Mouse (Mus musculus) liver, embryonic 15.5 days (tissue): ENCODE data around the gene Lrit3. TPM values are rescaled to one million over a fixed set of nuclear protein-coding genes. Genes with fewer than 3 reads are reported as not detected.
"Not testable (repeated sequence)": the region's sequence is repeated elsewhere in the genome, so short reads cannot be mapped to it uniquely, and the experiment has no call there.

Experiments used
- ATAC-seq: fragments of 200-750 bp; cut with Nextera tagmentation; 2 replicates; pipeline ENCODE4 v1.8.0; 2017; ENCODE audit warnings: moderate number of reproducible peaks, mild to moderate bottlenecking, moderate library complexity; ENCODE audit not compliant: insufficient read depth
- H3K27ac ChIP-seq: fragments of 300-500 bp; sonication (generic); replicated peaks from 2 replicates; pipeline ENCODE4 v1.5.1; 2015; ENCODE audit warnings: mild to moderate bottlenecking, inconsistent platforms
- H3K27me3 ChIP-seq: fragments of 300-500 bp; sonication (generic); 2 replicates; pipeline ENCODE4 v1.6.1; 2015; ENCODE audit warnings: mild to moderate bottlenecking, inconsistent platforms
- H3K36me3 ChIP-seq: fragments of 300-500 bp; sonication (generic); replicated peaks from 2 replicates; pipeline ENCODE4 v1.6.1; 2015; ENCODE audit warnings: moderate library complexity, mild to moderate bottlenecking, inconsistent platforms
- H3K4me1 ChIP-seq: fragments of 300-500 bp; sonication (generic); replicated peaks from 2 replicates; pipeline ENCODE4 v1.6.1; 2015; ENCODE audit warnings: inconsistent platforms
- H3K4me2 ChIP-seq: fragments of 300-500 bp; sonication (generic); 2 replicates; pipeline ENCODE4 v1.6.1; 2015; ENCODE audit warnings: moderate library complexity, mild to moderate bottlenecking, inconsistent platforms
- H3K4me3 ChIP-seq: fragments of 300-500 bp; sonication (generic); replicated peaks from 2 replicates; pipeline ENCODE4 v1.5.1; 2015; ENCODE audit warnings: mild to moderate bottlenecking, inconsistent platforms
- H3K9ac ChIP-seq: fragments of 300-500 bp; sonication (generic); 2 replicates; pipeline ENCODE4 v1.6.1; 2015; ENCODE audit warnings: moderate library complexity, mild to moderate bottlenecking, inconsistent platforms
- H3K9me3 ChIP-seq: fragments of 300-500 bp; sonication (generic); replicated peaks from 2 replicates; pipeline ENCODE4 v1.6.1; 2016; ENCODE audit warnings: inconsistent platforms
- WGBS: fragments of 180-500 bp; shearing (Covaris S2); methylation state at CpG from one replicate; pipeline ENCODE4 v1.1.7; 2015; ENCODE audit warnings: mixed read lengths; ENCODE audit not compliant: insufficient replicate concordance; 5-methylcytosine and 5-hydroxymethylcytosine counted together
- polyA plus RNA-seq: library from polyadenylated mRNA; unstranded; fragments of >200 nt; fragmentation: Nextera tagmentation; extraction: Ambion mirVana; gene quantifications from 2 replicates; pipeline ENCODE4 v1.2.1, GENCODE M21; 2015

The Lrit3 gene
- polyA plus RNA-seq, 1 experiment from 2014 or later, result not detected

- H3K36me3 ChIP-seq, result no peaks in the 10 kb centered on the region
- H3K4me1 ChIP-seq, result no peaks in the 10 kb centered on the region
- no peak overlapping the region for H3K9ac ChIP-seq
- H3K27me3 ChIP-seq, result no peaks in the 10 kb centered on the region
- no peak overlapping the region for H3K4me3 ChIP-seq
- H3K4me2 ChIP-seq, result no peak overlapping the region
- H3K27ac ChIP-seq, result no peak overlapping the region
- no peaks in the 10 kb centered on the region for H3K9me3 ChIP-seq
- ATAC-seq, result no peak
- WGBS, result 51% methylated on average over 6 of the region's 6 CpGs
Measured at GRCm38 (mm10) chr3:129771210-129771609, 32.6 kb downstream of the Lrit3 start.

DNA sequence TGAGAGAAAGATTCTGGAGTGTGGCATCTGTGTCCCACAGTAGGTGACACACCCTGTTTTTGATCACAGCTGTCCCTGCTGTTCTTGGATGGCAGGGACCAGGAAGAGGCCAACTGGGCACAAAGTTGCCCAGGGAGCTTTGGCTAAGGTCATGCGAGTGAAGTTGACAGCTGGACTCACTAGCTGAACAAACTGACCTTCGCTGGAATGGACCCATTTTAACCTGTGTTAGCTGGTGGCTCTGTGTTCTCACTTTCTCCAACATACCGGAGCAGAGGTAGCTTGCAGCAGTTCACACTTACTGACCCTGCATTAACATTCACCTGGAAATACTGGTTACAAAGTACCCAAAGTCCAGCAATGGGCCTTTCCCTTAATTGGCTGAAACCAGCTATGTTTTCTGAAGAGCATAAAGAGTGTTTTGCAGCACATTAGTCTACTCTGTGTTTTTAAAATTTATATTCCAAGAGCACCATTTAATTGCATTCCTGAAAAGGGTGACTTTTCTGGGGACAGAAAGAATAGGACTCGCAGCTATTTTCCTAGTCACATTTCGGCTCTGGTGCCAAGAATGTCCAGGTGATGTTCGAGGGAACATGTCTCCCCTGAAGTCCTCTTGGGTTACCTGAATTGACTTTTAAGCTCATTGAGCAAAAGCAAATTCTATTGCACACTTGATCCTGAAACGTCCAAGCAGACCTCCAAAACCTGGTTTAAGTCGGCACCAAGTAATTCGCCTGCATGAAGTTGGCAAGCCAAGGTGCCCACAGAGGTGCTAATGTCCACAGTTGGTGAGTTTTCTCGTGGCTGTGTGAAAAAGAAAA, 36.6 kb downstream of the Lrit3 start:
- Histone ChIP-seq H3K27ac (no peak overlapping the region), H3K4me2 (no peak overlapping the region)

DNA sequence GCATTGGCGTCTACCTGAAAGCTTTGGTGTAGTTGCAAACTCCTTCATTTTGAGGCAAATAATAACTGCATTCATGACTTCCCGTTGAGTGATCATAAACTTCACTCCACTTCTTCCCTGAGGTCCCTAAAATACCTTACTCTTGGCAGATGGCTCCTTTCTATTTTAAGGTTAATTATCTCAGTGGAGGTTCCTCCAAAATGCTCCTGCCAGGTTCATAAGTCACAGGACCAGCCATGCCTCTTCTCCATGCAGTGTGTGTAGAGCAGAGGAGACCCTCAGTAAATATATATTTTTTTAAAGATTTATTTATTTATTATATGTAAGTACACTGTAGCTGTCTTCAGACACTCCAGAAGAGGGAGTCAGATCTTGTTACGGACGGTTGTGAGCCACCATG, 37.7 kb downstream of the Lrit3 start:
- Histone ChIP-seq H3K27me3 (no peaks in the 10 kb centered on the region), H3K36me3 (no peaks in the 10 kb centered on the region), H3K4me3 (no peak overlapping the region), H3K4me1 (no peaks in the 10 kb centered on the region), H3K27ac (no peak overlapping the region), H3K9me3 (no peaks in the 10 kb centered on the region), H3K4me2 (no peak overlapping the region), H3K9ac (no peak overlapping the region)
- WGBS, result 64% methylated on average over 4 of the region's 4 CpGs
- no peak for ATAC-seq

More for the DNA sequence above, 36.6 kb downstream of the Lrit3 start:
- Histone ChIP-seq H3K9ac (no peak overlapping the region), H3K4me3 (no peak overlapping the region), H3K36me3 (no peaks in the 10 kb centered on the region), H3K4me1 (no peaks in the 10 kb centered on the region), H3K9me3 (no peaks in the 10 kb centered on the region), H3K27me3 (no peaks in the 10 kb centered on the region)
- 65% methylated on average over 10 of the region's 10 CpGs for WGBS
- no peak for ATAC-seq

DNA sequence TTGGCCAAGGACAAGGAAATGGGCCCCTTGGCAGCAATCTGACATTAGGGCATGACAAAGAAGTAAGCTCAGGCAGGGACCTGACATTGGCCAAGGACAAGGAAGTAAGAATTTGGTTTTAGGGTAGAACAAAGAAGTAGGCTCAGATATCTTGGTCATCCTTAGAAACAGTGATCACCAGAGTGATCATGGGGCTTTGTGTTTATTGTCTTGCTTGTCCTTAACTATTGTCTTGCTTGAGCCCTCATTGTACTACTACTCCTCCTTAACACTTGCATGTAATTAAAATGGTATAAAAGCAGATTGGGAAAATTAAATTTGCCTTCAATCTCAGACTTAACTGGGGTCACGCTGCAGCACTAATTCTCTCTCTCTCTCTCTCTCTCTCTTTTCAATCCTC, 46.2 kb downstream of the Lrit3 start:
- peaks cover 16% of the 10 kb centered on the region; the same call in 1 of the 2 replicates for H3K27me3 ChIP-seq
- H3K9me3 ChIP-seq, H3K9ac ChIP-seq, H3K27ac ChIP-seq, H3K4me1 ChIP-seq, H3K4me3 ChIP-seq, ATAC-seq, H3K4me2 ChIP-seq, H3K36me3 ChIP-seq: not testable (repeated sequence)
- WGBS, result 72% methylated on average over 1 of the region's 1 CpGs

DNA sequence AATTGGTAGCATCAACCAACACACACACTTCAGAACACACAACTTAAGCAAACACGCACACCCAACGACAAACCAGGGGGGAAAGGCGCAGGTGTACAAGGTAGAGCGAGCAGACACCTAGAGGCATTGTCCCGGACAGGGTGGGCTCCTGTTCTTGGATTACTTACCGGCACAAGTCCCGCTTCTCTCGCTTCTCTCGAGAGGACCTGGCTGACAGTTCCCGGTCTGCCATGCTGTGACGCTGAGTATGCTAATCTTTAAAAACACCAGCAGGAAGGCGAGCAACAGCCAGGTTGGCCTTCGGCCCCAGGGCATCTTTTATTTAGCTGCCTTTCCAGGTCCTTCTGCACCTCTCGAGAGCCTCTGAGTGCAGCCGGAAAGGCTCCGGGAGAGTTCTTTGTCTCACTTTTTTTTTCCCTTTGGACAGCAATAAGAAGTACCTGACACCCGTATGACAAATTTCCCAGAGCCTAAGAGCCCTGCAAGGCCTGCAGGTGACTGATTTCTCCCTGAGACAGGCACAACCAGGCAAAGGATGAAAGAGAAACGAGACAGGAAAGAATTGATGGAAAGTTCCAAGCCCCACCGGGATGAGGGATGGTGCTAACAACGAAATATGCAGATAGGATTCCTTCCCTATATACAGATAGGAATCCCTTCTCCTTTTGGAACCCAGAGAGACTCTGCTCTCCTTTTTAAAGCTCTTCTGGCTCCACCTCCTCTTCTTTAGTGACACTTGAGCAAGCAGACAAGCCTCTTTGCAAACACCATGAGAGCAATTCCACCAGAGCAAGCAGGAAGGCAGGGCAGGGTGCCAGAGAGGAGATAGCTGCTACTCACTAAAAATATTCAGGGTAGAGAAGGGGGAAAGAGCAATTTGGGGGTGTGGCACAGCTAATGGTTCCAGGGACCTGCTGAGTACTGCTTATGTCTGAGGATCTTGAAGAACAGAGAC, 48.9 kb downstream of the Lrit3 start, which contains the start of gene Egf:
Gene Egf, minus strand, starts transcription at position 667 of the 955 bp plus-strand sequence.
- H3K36me3 ChIP-seq, result no peaks in the 10 kb centered on the region
- WGBS, result 9% methylated on average over 20 of the region's 20 CpGs
- no peaks in the 10 kb centered on the region for H3K9me3 ChIP-seq
- no peaks in the 10 kb centered on the region for H3K4me1 ChIP-seq
- peak within 1 kb of the TSS; percentile 51 for H3K4me2 ChIP-seq
- no peak within 1 kb of the TSS for H3K4me3 ChIP-seq
- H3K27ac ChIP-seq, result no peak within 1 kb of the TSS
- no peak within 1 kb of the TSS for H3K9ac ChIP-seq
- ATAC-seq, result no peak
- H3K27me3 ChIP-seq, result peaks cover 16% of the 10 kb centered on the region; the same call in 1 of the 2 replicates

DNA sequence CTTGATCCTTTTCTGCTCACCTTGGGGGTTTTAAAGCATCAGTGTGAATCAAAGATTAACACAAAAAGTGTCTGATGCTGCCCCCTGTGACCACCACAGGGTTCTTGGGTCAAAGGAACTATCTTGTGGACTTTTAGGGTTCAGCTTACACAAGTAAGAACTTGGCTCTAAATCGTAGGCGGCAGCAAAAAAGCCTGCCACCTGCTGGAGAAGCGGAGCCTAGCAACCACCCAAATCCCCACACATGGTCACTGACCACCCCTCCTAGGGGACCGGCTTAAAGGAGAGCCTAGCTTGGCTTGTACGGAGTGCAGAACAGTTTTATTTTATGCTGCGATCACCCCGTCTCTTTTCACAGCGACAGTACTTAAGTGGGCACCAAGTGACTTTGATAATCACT, 59.0 kb downstream of the Lrit3 start:
- no peaks in the 10 kb centered on the region for H3K4me1 ChIP-seq
- H3K4me3 ChIP-seq, result no peak overlapping the region
- no peaks in the 10 kb centered on the region for H3K27me3 ChIP-seq
- ATAC-seq, result no peak
- 61% methylated on average over 8 of the region's 8 CpGs for WGBS
- H3K9me3 ChIP-seq, result no peaks in the 10 kb centered on the region
- H3K36me3 ChIP-seq, result no peaks in the 10 kb centered on the region
- H3K4me2 ChIP-seq, result no peak overlapping the region
- no peak overlapping the region for H3K27ac ChIP-seq
- H3K9ac ChIP-seq, result no peak overlapping the region

- H3K9ac ChIP-seq, result no peak overlapping the region
- H3K36me3 ChIP-seq, result no peaks in the 10 kb centered on the region
- 57% methylated on average over 6 of the region's 6 CpGs for WGBS
- H3K27ac ChIP-seq, result no peak overlapping the region
- no peak for ATAC-seq
- H3K4me2 ChIP-seq, result no peak overlapping the region
- no peaks in the 10 kb centered on the region for H3K27me3 ChIP-seq
- H3K4me1 ChIP-seq, result no peaks in the 10 kb centered on the region
- H3K9me3 ChIP-seq, result no peaks in the 10 kb centered on the region
- H3K4me3 ChIP-seq, result no peak overlapping the region
Measured at GRCm38 (mm10) chr3:129742781-129743180, 61.0 kb downstream of the Lrit3 start.

- ATAC-seq, result no peak
- Histone ChIP-seq H3K27ac (no peak overlapping the region), H3K36me3 (no peaks in the 10 kb centered on the region), H3K4me2 (no peak overlapping the region), H3K9me3 (no peaks in the 10 kb centered on the region), H3K4me1 (no peaks in the 10 kb centered on the region), H3K4me3 (no peak overlapping the region), H3K27me3 (no peaks in the 10 kb centered on the region; the same call in 1 of the 2 replicates), H3K9ac (no peak overlapping the region)
- 60% methylated on average over 16 of the region's 16 CpGs for WGBS
Measured at GRCm38 (mm10) chr3:129738291-129739183, 65.3 kb downstream of the Lrit3 start.
